Mouse (Mus musculus): ENCODE results near the gene Hoxb9. TPM values are rescaled to one million over a fixed set of nuclear protein-coding genes. Genes with fewer than 3 reads are reported as not detected.

Hoxb9 gene
- polyA plus RNA-seq, 1 experiment from 2014 or later: not detected

DNA sequence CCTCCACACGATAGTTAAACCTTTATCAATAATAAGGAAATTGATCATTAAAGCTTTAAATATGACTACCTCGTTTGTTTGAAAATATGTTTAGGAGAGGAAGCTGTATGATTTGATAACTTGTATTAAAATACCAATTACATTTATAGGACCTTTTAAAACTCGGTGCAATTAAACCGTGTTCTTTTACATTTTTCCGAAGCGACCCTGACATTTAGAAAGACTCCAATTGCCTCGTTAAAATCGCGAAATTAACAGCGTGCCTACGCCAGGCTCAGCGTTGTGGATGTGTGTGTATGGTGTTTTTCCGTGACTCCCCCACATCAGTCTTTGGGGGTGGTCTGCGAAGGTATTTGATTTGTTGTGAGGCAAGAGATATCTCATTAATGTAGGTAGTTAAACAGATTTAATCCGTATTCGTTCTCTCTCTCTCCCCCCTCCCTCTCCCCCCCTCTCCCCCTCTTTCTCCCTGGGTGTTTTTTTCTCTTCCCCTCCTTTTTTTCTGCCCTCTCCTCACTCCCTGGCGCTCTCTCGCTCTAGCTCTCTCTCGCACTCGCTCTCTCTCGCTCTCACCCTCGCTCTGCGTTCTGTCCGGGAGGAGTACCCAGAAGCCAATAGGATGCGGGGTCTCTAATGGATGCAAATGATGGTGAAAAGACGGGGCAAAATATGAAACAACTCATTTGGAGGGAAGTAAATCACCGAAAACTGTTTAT lies 10.8 kb downstream of the Hoxb9 start, which contains the start of gene Hoxb8:
Gene Hoxb8 (plus strand): TSS at position 51 of the 716 bp plus-strand sequence.
- WGBS: 1% methylated on average over 27 of the region's 27 CpGs
- Histone ChIP-seq H3K4me2 (replicated peaks) (no peak within 1 kb of the TSS), H3K4me1 (replicated peaks) (peaks cover 13% of the 10 kb centered on the region; the same call in 1 of the 2 replicates), H3K36me3 (no peaks in the 10 kb centered on the region), H3K27me3 (peaks cover 98% of the 10 kb centered on the region), H3K9ac (replicated peaks) (no peak within 1 kb of the TSS), H3K4me3 (replicated peaks) (no peak within 1 kb of the TSS), H3K27ac (no peak within 1 kb of the TSS), H3K9me3 (no peaks in the 10 kb centered on the region)
- no peak for ATAC-seq

DNA sequence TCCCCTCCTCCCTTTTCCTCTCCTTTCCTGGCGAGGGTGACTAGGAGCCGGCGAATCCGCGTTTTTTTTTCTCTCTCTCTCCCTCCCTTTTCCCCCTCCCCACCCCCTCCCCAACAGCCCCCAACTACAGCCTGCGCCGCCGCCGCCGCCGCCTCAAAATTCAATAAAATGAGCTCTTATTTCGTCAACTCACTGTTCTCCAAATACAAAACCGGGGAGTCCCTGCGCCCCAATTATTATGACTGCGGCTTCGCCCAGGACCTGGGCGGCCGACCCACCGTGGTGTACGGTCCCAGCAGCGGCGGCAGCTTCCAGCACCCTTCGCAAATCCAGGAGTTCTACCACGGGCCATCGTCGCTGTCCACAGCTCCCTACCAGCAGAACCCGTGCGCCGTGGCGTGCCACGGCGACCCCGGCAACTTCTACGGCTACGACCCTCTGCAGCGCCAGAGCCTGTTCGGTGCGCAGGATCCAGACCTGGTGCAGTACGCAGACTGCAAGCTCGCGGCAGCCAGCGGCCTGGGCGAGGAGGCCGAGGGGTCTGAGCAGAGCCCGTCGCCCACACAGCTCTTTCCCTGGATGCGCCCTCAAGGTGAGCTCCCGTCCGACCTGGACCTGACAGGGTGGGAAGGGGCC lies 11.7 kb downstream of the Hoxb9 start:
- no peaks in the 10 kb centered on the region for H3K36me3 ChIP-seq
- H3K4me3 ChIP-seq (replicated peaks): no peak overlapping the region
- H3K27me3 ChIP-seq: peaks cover 98% of the 10 kb centered on the region
- WGBS: 1% methylated on average over 49 of the region's 49 CpGs
- H3K9me3 ChIP-seq: no peaks in the 10 kb centered on the region
- no peak overlapping the region for H3K4me2 ChIP-seq (replicated peaks)
- no peak for ATAC-seq
- peaks cover 13% of the 10 kb centered on the region; the same call in 1 of the 2 replicates for H3K4me1 ChIP-seq (replicated peaks)
- no peak overlapping the region for H3K9ac ChIP-seq (replicated peaks)
- H3K27ac ChIP-seq: no peak overlapping the region

DNA sequence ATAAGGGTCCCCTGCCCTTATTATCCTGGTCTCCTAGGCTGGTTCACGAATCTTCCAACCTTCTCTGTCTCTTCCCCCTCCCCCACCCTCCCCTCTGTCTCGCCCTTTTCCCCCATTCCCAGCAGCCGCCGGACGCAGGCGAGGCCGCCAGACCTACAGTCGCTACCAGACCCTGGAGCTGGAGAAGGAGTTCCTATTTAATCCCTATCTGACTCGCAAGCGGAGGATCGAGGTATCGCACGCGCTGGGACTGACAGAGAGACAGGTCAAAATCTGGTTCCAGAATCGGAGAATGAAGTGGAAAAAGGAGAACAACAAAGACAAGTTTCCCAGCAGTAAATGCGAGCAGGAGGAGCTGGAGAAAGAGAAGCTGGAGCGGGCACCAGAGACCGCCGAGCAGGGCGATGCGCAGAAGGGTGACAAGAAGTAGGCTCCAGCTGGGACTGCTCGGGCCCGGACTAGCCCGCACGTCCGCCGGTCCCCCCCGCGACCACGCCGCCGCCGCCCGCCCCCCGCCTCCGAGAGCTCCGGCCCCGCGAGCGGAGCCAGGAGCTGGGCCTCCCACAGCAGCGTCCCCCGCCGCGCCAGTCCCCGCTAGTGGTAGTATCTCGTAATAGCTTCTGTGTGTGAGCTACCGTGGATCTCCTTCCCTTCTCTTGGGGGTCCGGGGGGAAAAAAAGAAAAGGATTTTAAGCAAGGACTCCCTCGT lies 12.9 kb downstream of the Hoxb9 start:
- Histone ChIP-seq H3K9ac (replicated peaks) (no peak overlapping the region), H3K4me2 (replicated peaks) (peak overlapping the region; percentile 43), H3K4me1 (replicated peaks) (peaks cover 13% of the 10 kb centered on the region; the same call in 1 of the 2 replicates), H3K9me3 (no peaks in the 10 kb centered on the region), H3K27ac (no peak overlapping the region), H3K4me3 (replicated peaks) (peak overlapping the region; percentile 14), H3K36me3 (no peaks in the 10 kb centered on the region), H3K27me3 (peaks cover 99% of the 10 kb centered on the region)
- under 1% methylated on average over 48 of the region's 49 CpGs for whole genome bisulfite sequencing
- no peak for ATAC-seq

DNA sequence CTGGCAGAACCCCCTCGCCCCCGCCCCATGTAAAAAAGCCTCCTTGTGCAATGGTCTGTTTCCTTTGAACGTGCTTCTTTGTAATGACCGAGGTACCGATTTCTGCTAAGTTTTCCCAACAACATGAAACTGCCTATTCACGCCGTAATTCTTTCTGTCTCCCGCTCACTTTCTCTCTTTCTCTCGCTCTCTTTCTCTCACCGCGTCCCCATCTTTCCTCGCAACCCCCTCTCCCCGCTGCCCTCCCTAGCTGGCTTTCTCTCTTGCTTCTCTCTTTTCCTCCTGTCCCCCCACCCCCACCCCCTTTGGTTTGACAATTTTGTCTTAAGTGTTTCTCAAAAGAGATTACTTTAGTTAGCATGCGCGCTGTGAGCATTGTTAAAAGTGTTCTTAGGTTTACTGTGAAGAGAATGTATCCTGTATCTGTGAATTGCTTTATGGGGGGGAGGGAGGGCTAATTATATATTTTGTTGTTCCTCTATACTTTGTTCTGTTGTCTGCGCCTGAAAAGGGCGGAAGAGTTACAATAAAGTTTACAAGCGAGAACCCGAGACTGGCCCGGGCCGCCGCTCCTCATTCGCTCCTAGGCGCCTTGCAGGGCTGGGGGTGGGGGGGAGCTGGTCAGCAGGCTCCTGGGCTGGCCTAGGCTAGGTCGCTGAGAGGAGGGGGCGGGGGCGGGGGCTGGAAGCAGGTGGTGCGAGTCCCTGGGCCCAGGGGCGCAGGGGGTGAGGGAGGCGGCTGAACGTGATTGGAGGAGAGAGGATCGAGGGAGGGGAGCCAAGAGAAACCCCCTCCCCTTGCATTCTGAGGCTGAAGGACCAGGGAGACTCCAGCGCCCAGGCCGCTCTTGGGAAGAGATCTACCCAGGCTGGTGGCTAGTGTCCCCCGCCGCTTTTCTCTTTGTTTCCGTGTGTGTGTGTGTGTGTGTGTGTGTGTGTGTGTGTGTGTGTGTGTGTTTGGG lies 13.8 kb downstream of the Hoxb9 start:
- Histone ChIP-seq H3K36me3 (no peaks in the 10 kb centered on the region), H3K4me3 (replicated peaks) (peak overlapping the region; percentile 14; the same call in 1 of the 2 replicates), H3K27me3 (peaks cover 99% of the 10 kb centered on the region), H3K4me1 (replicated peaks) (peaks cover 13% of the 10 kb centered on the region; the same call in 1 of the 2 replicates), H3K4me2 (replicated peaks) (peak overlapping the region; percentile 43), H3K9me3 (no peaks in the 10 kb centered on the region), H3K9ac (replicated peaks) (no peak overlapping the region), H3K27ac (no peak overlapping the region)
- WGBS: under 1% methylated on average over 37 of the region's 37 CpGs
- ATAC-seq: no peak

DNA sequence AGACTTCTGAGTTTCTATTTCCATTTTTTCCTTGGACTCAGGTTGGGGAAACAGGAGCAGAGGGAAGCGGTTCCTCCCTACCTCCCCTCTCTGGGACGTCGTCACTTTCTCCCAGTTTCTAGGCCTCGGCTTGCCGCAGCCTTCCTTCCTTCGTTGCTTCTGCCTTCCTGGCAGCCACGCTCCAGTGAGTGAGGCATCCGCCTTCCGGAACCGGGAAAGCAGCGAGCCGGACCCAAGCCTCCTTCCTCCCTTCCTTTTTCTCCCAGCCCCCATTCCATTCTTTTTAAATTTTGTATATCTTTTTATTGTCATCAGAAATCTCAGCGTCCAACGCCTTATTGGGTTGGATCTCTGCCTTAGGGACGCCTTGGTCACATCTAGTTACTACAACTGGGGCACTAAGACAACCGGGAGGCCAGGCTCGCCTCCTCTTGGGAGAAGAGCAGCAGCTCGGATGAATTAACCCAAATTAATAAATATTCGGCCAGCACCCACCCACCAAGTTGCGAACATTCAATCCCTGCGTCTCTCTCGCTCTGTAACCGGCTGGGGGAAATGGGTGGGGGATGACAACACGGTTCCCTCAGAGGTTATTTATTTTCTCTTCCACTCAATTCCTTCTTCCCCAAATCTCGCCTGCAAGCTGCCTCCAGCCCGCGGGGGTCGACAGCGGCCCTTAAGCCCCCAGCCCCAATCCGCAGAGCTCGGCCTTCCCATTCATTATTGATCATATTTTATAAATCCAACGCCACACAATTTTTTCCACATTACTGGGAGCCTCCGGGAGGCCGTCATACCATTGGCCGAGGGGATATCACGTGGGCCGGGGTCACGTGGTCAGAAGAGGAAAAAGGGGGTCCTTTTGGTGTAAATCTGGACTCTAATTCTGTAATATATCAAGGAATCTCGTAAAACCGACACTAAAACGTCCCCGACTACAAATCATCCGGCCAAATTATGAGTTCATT lies 14.8 kb downstream of the Hoxb9 start, which contains the start of gene Hoxb7:
Gene Hoxb7 (plus strand): TSS at position 853 of the 968 bp plus-strand sequence.
- Histone ChIP-seq H3K4me1 (replicated peaks) (peaks cover 13% of the 10 kb centered on the region; the same call in 1 of the 2 replicates), H3K36me3 (no peaks in the 10 kb centered on the region), H3K4me3 (replicated peaks) (no peak within 1 kb of the TSS; the same call in 1 of the 2 replicates), H3K27ac (no peak within 1 kb of the TSS), H3K9me3 (no peaks in the 10 kb centered on the region), H3K9ac (replicated peaks) (no peak within 1 kb of the TSS), H3K4me2 (replicated peaks) (peak within 1 kb of the TSS; percentile 19; the same call in 1 of the 2 replicates), H3K27me3 (peaks cover 99% of the 10 kb centered on the region)
- no peak for ATAC-seq
- WGBS: 2% methylated on average over 42 of the region's 43 CpGs

DNA sequence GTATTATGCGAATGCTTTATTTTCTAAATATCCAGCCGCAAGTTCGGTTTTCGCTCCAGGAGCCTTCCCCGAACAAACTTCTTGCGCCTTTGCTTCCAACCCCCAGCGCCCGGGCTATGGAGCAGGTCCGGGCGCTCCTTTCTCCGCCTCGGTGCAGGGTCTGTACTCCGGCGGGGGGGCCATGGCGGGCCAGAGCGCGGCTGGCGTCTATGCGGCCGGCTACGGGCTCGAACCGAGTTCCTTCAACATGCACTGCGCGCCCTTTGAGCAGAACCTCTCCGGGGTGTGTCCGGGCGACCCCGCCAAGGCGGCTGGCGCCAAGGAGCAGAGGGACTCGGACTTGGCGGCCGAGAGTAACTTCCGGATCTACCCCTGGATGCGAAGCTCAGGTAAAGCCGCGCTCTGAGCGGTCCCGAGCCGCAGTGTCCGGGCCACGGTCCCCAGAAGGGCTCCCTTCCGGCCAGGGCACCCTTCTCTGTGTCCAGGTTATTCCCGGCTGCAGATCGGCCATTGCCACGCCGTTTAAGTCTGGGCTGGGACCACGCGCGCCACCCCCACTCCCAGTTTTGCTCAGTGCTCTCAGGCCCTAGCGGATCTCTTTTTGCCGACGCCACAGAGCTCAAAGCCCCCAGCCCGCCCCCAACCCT lies 15.6 kb downstream of the Hoxb9 start:
- no peak for ATAC-seq
- Histone ChIP-seq H3K9ac (replicated peaks) (no peak overlapping the region), H3K27me3 (peaks cover 98% of the 10 kb centered on the region), H3K27ac (no peak overlapping the region), H3K9me3 (no peaks in the 10 kb centered on the region), H3K4me2 (replicated peaks) (peak overlapping the region; percentile 19; the same call in 1 of the 2 replicates), H3K4me3 (replicated peaks) (no peak overlapping the region; the same call in 1 of the 2 replicates), H3K36me3 (no peaks in the 10 kb centered on the region), H3K4me1 (replicated peaks) (peaks cover 13% of the 10 kb centered on the region; the same call in 1 of the 2 replicates)
- 1% methylated on average over 55 of the region's 55 CpGs for WGBS

DNA sequence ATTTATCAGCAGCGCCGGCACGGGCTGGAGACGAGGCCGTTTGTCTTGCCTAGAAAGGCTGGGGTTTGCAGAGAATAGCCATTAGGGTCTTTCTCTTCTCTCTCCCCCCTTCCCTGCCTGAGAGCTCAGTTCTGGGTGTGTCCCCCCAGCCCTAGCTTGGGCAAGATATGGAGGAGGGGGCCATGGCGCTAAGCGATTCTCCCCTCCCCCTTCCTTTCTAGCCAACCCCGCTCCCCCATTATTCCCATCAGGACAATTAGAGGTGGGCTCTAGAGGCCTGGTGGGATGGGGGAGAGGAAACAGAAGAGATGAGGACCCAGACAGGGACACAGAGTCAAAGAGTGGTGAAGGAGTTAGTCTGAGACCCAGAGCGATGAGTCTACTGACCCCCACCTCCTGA lies 16.2 kb downstream of the Hoxb9 start:
- ATAC-seq: no peak
- Histone ChIP-seq H3K36me3 (no peaks in the 10 kb centered on the region), H3K9me3 (no peaks in the 10 kb centered on the region), H3K9ac (replicated peaks) (no peak overlapping the region), H3K27ac (no peak overlapping the region), H3K4me2 (replicated peaks) (no peak overlapping the region), H3K4me1 (replicated peaks) (peaks cover 13% of the 10 kb centered on the region; the same call in 1 of the 2 replicates), H3K4me3 (replicated peaks) (no peak overlapping the region), H3K27me3 (peaks cover 98% of the 10 kb centered on the region)
- 2% methylated on average over 9 of the region's 9 CpGs for WGBS

DNA sequence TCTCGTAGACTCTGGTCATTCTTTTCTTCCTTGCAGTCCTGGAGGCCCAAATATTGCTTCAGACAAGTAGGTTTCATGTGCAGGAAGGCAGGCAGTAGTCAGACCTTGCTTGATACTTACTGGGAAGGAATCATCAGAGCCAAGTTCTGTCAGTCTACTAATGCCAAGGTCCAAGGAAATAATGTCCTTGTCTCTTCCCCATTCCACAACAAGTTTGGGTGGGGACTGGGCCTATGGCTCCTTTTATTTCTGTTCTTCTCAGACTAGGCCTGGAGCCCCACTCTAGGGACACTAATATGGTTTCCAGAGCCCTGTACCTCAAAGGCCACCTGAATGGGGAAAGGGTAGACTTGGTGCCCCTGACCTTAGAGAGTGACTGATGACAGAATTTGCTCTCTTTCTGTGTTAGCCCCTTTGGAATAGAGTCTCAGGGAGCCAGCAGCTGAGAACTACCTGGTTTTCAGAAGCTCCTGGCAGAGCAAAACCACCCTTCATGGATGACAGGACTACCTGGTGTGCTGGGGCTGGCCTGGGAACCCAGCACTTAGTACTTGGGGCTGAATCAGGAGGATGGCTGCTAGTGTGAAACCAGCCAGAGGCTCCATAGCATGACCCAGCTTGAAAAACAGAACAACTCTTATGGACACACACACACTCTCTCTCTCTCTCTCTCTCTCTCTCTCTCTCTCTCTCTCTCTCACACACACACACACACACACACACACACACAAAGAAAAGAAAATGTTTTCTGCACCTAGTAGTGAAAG lies 17.4 kb downstream of the Hoxb9 start:
- Histone ChIP-seq H3K9me3 (no peaks in the 10 kb centered on the region), H3K36me3 (no peaks in the 10 kb centered on the region), H3K4me1 (replicated peaks) (peaks cover 13% of the 10 kb centered on the region; the same call in 1 of the 2 replicates), H3K9ac (replicated peaks) (no peak overlapping the region), H3K4me2 (replicated peaks) (no peak overlapping the region), H3K27me3 (peaks cover 98% of the 10 kb centered on the region), H3K27ac (no peak overlapping the region), H3K4me3 (replicated peaks) (no peak overlapping the region)
- whole genome bisulfite sequencing: 10% methylated on average over 1 of the region's 1 CpGs
- no peak for ATAC-seq

DNA sequence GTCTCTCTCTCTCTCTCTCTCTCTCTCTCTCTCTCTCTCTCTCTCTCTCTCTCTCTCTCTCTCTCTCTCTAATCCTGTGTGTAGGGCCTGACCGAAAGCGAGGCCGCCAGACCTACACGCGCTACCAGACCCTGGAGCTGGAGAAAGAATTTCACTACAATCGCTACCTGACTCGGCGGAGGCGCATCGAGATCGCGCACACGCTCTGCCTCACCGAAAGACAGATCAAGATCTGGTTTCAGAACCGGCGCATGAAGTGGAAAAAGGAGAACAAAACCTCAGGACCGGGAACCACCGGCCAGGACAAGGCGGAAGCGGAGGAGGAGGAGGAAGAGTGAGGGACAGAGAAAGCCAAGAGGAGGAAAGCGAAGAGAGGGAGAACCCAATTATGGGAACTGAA lies 18.0 kb downstream of the Hoxb9 start:
- H3K9ac ChIP-seq (replicated peaks): no peak overlapping the region
- no peak overlapping the region for H3K4me3 ChIP-seq (replicated peaks)
- H3K27ac ChIP-seq: no peak overlapping the region
- no peaks in the 10 kb centered on the region for H3K36me3 ChIP-seq
- peaks cover 98% of the 10 kb centered on the region for H3K27me3 ChIP-seq
- peaks cover 9% of the 10 kb centered on the region; the same call in 1 of the 2 replicates for H3K4me1 ChIP-seq (replicated peaks)
- no peak for ATAC-seq
- 1% methylated on average over 21 of the region's 21 CpGs for WGBS
- no peak overlapping the region for H3K4me2 ChIP-seq (replicated peaks)
- H3K9me3 ChIP-seq: no peaks in the 10 kb centered on the region

Measured in midbrain, embryonic 13.5 days (tissue).